Mouse (Mus musculus) forebrain, embryonic 15.5 days (tissue): ENCODE results near the gene Lce3f. TPM values are rescaled to one million over a fixed set of nuclear protein-coding genes. Genes with fewer than 3 reads are reported as not detected.

Experiments
- ATAC-seq: fragments of 200-750 bp; cut with Nextera tagmentation; replicated peaks from 2 replicates; pipeline ENCODE4 v1.8.0; 2017; ENCODE audit warnings: mild to moderate bottlenecking, moderate TSS enrichment, moderate library complexity
- H3K27ac ChIP-seq: fragments of 300-500 bp; sonication (generic); replicated peaks from 2 replicates; pipeline ENCODE4 v1.5.1; 2015; ENCODE audit warnings: mild to moderate bottlenecking, inconsistent platforms
- H3K27me3 ChIP-seq: fragments of 300-500 bp; sonication (generic); 2 replicates; pipeline ENCODE4 v1.6.1; 2015; ENCODE audit warnings: inconsistent platforms
- H3K36me3 ChIP-seq: fragments of 300-500 bp; sonication (generic); 2 replicates; pipeline ENCODE4 v1.6.1; 2015; ENCODE audit warnings: mild to moderate bottlenecking, inconsistent platforms
- H3K4me1 ChIP-seq: fragments of 300-500 bp; sonication (generic); 2 replicates; pipeline ENCODE4 v1.6.1; 2015; ENCODE audit warnings: inconsistent platforms
- H3K4me2 ChIP-seq: fragments of 300-500 bp; sonication (generic); replicated peaks from 2 replicates; pipeline ENCODE4 v1.6.1; 2015; ENCODE audit warnings: mild to moderate bottlenecking, inconsistent platforms
- H3K4me3 ChIP-seq: fragments of 300-500 bp; sonication (generic); 2 replicates; pipeline ENCODE4 v1.5.1; 2015; ENCODE audit warnings: mild to moderate bottlenecking, inconsistent platforms
- H3K9ac ChIP-seq: fragments of 300-500 bp; sonication (generic); replicated peaks from 2 replicates; pipeline ENCODE4 v1.6.1; 2015; ENCODE audit warnings: mild to moderate bottlenecking, inconsistent platforms
- H3K9me3 ChIP-seq: fragments of 300-500 bp; sonication (generic); 2 replicates; pipeline ENCODE4 v1.6.1; 2016; ENCODE audit warnings: inconsistent platforms
- WGBS: fragments of 180-500 bp; shearing (Covaris S2); methylation state at CpG from one replicate; pipeline ENCODE4 v1.1.7; 2015; ENCODE audit warnings: mixed read lengths; 5-methylcytosine and 5-hydroxymethylcytosine counted together
- polyA plus RNA-seq: library from polyadenylated mRNA; unstranded; fragments of >200 nt; fragmentation: Nextera tagmentation; extraction: Ambion mirVana; gene quantifications from 2 replicates; pipeline ENCODE4 v1.2.1, GENCODE M21; 2015

Lce3f gene
- not detected in 2 replicates for polyA plus RNA-seq

- Histone ChIP-seq H3K4me2 (no peak within 1 kb of the TSS), H3K4me3 (no peak within 1 kb of the TSS), H3K27ac (no peak within 1 kb of the TSS), H3K9ac (no peak within 1 kb of the TSS), H3K9me3 (no peaks in the 10 kb centered on the region), H3K27me3 (no peaks in the 10 kb centered on the region), H3K36me3 (no peaks in the 10 kb centered on the region), H3K4me1 (no peaks in the 10 kb centered on the region)
- ATAC-seq: no peak
Observed at GRCm38 (mm10) chr3:92991926-92992325, at the start of gene Lce3f. TSS of gene Lce3f (plus strand) at chr3:92992226.

DNA sequence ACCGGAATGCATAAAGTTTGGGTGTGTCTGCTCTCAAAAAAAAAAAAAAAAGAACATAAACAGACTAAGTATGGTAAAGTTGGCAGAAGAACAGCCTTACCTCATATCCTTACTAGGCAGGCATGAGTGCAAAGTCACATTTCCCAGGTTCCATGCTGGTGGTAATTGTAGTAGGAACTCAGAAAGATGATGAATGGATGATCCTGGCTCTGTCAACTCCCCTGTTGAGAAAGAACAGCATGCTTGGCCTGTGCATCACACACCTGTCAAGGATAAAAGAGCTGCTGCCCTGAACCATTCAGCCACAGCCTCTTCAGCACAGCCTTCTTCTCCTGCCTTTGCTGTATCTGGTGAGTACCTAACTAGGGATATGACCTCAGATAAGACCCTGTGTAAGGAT lies 47.8 kb upstream of the Lce3f start, which contains the start of gene Lce3c:
Lce3c (plus strand) TSS at position 301 of the 400 bp plus-strand sequence.
- no peak for ATAC-seq
- WGBS: 88% methylated on average over 1 of the region's 1 CpGs
- Histone ChIP-seq H3K9ac (no peak within 1 kb of the TSS), H3K4me2 (no peak within 1 kb of the TSS), H3K36me3 (no peaks in the 10 kb centered on the region), H3K4me3 (no peak within 1 kb of the TSS), H3K4me1 (no peaks in the 10 kb centered on the region), H3K27ac (no peak within 1 kb of the TSS), H3K27me3 (no peaks in the 10 kb centered on the region), H3K9me3 (no peaks in the 10 kb centered on the region)

DNA sequence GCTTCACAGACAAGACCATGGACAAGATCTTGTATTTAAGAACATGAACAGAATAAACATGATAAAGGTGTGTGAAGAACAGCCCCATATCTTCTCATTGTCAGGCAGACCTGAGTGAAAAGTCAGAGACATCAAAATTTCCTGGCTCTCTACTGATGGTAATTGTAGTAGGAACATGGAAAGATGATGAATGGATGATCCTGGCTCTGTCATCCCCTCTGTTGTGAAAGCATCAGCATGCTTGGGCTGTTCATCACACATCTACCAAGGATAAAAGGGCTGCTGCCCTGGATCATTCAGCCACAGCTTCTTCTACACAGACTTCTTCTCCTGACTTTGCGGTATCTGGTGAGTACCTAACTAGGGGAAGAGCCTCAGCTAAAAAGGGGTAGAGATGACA lies 34.9 kb upstream of the Lce3f start, which contains the start of gene Lce3d:
Lce3d (plus strand) TSS at position 301 of the 400 bp plus-strand sequence.
- no peaks in the 10 kb centered on the region for H3K4me1 ChIP-seq
- H3K9ac ChIP-seq: no peak within 1 kb of the TSS
- H3K27me3 ChIP-seq: no peaks in the 10 kb centered on the region
- no peak within 1 kb of the TSS for H3K4me3 ChIP-seq
- no peak within 1 kb of the TSS for H3K27ac ChIP-seq
- no peaks in the 10 kb centered on the region for H3K36me3 ChIP-seq
- 96% methylated on average over 1 of the region's 1 CpGs for WGBS
- H3K9me3 ChIP-seq: no peaks in the 10 kb centered on the region
- no peak for ATAC-seq
- no peak within 1 kb of the TSS for H3K4me2 ChIP-seq

GRCm38 (mm10) chr3:92966761-92967160 lies 25.3 kb upstream of the Lce3f start, which contains the start of gene Lce3e:
TSS of gene Lce3e (plus strand) at chr3:92967061.
- no peak within 1 kb of the TSS for H3K9ac ChIP-seq
- ATAC-seq: no peak
- no peak within 1 kb of the TSS for H3K4me3 ChIP-seq
- no peak within 1 kb of the TSS for H3K4me2 ChIP-seq
- no peaks in the 10 kb centered on the region for H3K4me1 ChIP-seq
- no peaks in the 10 kb centered on the region for H3K27me3 ChIP-seq
- WGBS: 94% methylated on average over 2 of the region's 2 CpGs
- no peak within 1 kb of the TSS for H3K27ac ChIP-seq
- H3K36me3 ChIP-seq: no peaks in the 10 kb centered on the region
- no peaks in the 10 kb centered on the region for H3K9me3 ChIP-seq

DNA sequence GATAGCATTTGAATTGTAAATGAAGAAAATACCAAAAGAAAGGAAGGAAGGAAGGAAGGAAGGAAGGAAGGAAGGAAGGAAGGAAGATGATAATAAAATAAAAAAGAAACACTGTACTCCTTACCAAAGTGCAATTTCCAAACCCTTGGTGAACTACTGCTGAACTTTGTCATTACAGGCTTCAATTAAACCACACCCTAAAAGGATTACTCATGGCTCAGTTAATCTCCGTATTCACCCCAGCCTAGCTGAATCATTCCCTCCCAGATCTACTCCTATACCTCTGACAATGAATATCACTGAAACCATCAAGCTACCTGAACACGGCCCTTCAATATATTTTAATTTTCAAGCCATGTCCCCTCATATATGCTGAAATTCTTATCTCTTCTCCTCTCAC lies 13.5 kb upstream of the Lce3f start:
- H3K4me2 ChIP-seq: no peak overlapping the region
- ATAC-seq: no peak
- H3K27ac ChIP-seq: no peak overlapping the region
- H3K4me3 ChIP-seq: no peak overlapping the region
- H3K27me3 ChIP-seq: no peaks in the 10 kb centered on the region
- H3K9ac ChIP-seq: no peak overlapping the region
- H3K4me1 ChIP-seq: no peaks in the 10 kb centered on the region
- 75% methylated on average over 2 of the region's 2 CpGs for WGBS
- H3K36me3 ChIP-seq: no peaks in the 10 kb centered on the region
- no peaks in the 10 kb centered on the region for H3K9me3 ChIP-seq

DNA sequence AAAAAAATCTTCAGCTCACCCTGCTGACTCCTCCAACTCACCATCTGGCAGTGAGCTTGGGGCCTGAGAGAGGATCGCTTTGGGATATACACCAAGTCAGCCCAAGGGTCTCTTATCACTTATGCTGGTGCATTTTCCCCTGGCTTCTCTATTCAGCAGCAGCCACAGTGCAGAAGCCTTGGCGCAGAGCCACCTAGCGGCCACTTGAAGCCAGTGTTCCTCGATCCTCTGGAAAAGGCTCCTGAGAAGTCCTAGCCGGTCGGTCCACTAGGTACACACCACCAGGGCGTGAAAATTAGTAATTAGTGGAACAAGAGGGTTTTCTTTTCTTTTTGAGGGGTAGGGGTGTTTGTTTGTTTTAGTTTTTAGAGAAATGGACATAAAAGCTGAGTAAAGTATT lies 6.7 kb downstream of the Lce3f start:
- Histone ChIP-seq H3K36me3 (no peaks in the 10 kb centered on the region), H3K4me3 (no peak overlapping the region), H3K9ac (no peak overlapping the region), H3K27me3 (no peaks in the 10 kb centered on the region), H3K4me1 (peaks cover 2% of the 10 kb centered on the region; the same call in 1 of the 2 replicates), H3K4me2 (no peak overlapping the region), H3K9me3 (no peaks in the 10 kb centered on the region), H3K27ac (no peak overlapping the region)
- ATAC-seq: peak; percentile 94
- WGBS: 4% methylated on average over 7 of the region's 7 CpGs

DNA sequence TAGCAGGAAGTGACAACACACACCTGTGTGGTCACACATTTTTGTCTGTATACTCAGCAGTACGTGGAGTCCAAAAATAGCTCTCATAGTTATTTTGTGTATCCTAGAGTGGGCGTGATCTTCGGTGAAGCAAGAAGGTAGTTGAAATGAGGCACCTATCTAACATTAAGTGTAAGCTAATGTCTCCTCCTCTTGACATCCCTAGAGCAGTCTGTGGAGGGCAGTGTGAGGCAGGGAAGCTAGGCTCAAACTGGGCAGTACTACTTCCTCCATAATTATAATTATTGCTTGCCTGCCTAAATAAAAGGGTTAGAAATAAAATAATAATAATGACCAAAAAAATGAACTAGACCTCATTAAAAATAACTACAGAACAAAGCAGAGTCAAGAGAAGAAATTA lies 8.6 kb downstream of the Lce3f start:
- Histone ChIP-seq H3K9ac (no peak overlapping the region), H3K27ac (no peak overlapping the region), H3K4me1 (peaks cover 2% of the 10 kb centered on the region; the same call in 1 of the 2 replicates), H3K36me3 (no peaks in the 10 kb centered on the region), H3K9me3 (no peaks in the 10 kb centered on the region), H3K4me3 (no peak overlapping the region), H3K27me3 (no peaks in the 10 kb centered on the region), H3K4me2 (no peak overlapping the region)
- ATAC-seq: no peak
- 82% methylated on average over 3 of the region's 3 CpGs for WGBS

DNA sequence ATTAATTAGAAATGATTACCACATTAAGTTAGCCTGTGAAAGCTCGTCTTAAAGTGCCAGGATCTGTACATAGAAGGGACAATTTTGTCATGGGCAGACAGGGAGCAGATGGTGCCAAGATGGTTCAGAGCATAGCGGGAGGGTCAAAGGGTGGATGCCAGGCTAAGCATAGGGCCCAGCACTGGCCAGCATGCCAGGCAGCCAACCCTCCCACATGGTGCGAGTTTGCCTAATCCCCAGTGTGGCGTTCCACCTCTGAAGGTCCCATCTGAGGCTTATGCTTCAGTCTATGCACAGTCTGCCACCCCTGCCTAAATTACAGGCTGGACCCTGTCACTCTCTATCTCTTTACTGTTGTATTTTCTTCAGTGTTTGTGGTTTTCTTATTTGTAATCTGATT lies 10.8 kb downstream of the Lce3f start:
- no peak overlapping the region for H3K9ac ChIP-seq
- H3K4me1 ChIP-seq: peaks cover 2% of the 10 kb centered on the region; the same call in 1 of the 2 replicates
- peak; percentile 70; the same call in 1 of the 2 replicates for ATAC-seq
- H3K4me2 ChIP-seq: no peak overlapping the region
- WGBS: 38% methylated on average over 4 of the region's 4 CpGs
- H3K36me3 ChIP-seq: no peaks in the 10 kb centered on the region
- H3K27ac ChIP-seq: no peak overlapping the region
- H3K9me3 ChIP-seq: no peaks in the 10 kb centered on the region
- H3K4me3 ChIP-seq: no peak overlapping the region
- H3K27me3 ChIP-seq: no peaks in the 10 kb centered on the region

DNA sequence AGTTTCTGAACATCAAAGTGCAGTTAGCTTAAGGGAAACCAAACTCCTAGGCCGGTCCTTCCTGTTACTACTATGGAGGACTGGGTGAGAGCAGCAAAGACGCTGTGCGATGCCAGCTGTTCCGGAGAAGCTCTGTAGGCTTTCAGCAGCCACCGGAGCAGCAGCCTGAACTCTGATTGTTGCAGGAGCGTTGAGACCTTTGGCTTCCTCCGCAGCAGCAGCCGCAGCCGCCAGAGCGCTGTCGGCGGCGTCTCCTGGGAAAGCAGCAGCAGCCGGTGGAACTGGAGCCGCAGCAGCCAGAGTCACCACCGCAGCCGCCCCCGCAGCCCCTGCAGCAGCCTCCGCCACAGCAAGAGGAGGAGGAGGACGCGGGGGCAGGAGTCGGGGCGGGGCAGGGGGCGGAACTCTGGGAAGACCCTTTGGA lies 22.4 kb downstream of the Lce3f start:
- Histone ChIP-seq H3K4me1 (peaks cover 12% of the 10 kb centered on the region; the same call in 1 of the 2 replicates), H3K4me2 (peak overlapping the region; percentile 90), H3K36me3 (no peaks in the 10 kb centered on the region), H3K27me3 (no peaks in the 10 kb centered on the region), H3K27ac (peak overlapping the region; percentile 21; the same call in 1 of the 2 replicates), H3K9ac (peak overlapping the region; percentile 51), H3K4me3 (peak overlapping the region; percentile 49), H3K9me3 (no peaks in the 10 kb centered on the region)
- WGBS: 0% methylated on average over 24 of the region's 24 CpGs
- peak; percentile 88 for ATAC-seq

DNA sequence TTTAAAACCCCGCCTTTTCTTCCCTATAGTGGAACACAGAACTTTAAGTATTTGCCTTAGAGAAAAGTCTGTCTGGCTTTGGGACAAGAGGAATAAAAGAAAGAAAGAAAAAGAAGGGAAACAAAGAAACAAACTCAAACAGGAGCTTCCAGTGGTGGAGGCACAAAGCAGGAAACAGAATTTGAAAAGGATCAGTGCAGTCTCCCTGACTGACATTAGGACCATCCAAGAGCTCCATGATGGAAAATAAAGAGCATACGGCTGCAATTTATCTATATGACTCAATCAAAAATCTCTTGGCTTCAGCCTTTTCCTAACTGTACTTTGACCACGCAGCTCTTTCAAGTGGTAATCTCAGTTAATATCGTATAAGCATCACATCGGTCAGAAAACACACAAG lies 22.8 kb downstream of the Lce3f start:
- no peaks in the 10 kb centered on the region for H3K36me3 ChIP-seq
- H3K4me1 ChIP-seq: peaks cover 12% of the 10 kb centered on the region; the same call in 1 of the 2 replicates
- no peak overlapping the region for H3K27ac ChIP-seq
- peak overlapping the region; percentile 90 for H3K4me2 ChIP-seq
- H3K27me3 ChIP-seq: no peaks in the 10 kb centered on the region
- no peak; the same call in none of the 2 replicates for ATAC-seq
- 18% methylated on average over 5 of the region's 5 CpGs for WGBS
- H3K9me3 ChIP-seq: no peaks in the 10 kb centered on the region
- H3K9ac ChIP-seq: peak overlapping the region; percentile 51
- H3K4me3 ChIP-seq: peak overlapping the region; percentile 49

GRCm38 (mm10) chr3:93015460-93016104 lies 23.6 kb downstream of the Lce3f start, which contains the start of gene Crct1:
TSS of gene Crct1 (minus strand) at chr3:93015687.
- H3K4me2 ChIP-seq: peak within 1 kb of the TSS; percentile 90
- H3K9ac ChIP-seq: peak within 1 kb of the TSS; percentile 51
- H3K27me3 ChIP-seq: no peaks in the 10 kb centered on the region
- peaks cover 12% of the 10 kb centered on the region; the same call in 1 of the 2 replicates for H3K4me1 ChIP-seq
- H3K36me3 ChIP-seq: no peaks in the 10 kb centered on the region
- no peaks in the 10 kb centered on the region for H3K9me3 ChIP-seq
- peak; percentile 57 for ATAC-seq
- WGBS: 62% methylated on average over 4 of the region's 4 CpGs
- H3K4me3 ChIP-seq: peak within 1 kb of the TSS; percentile 49
- peak within 1 kb of the TSS; percentile 21; the same call in 1 of the 2 replicates for H3K27ac ChIP-seq

DNA sequence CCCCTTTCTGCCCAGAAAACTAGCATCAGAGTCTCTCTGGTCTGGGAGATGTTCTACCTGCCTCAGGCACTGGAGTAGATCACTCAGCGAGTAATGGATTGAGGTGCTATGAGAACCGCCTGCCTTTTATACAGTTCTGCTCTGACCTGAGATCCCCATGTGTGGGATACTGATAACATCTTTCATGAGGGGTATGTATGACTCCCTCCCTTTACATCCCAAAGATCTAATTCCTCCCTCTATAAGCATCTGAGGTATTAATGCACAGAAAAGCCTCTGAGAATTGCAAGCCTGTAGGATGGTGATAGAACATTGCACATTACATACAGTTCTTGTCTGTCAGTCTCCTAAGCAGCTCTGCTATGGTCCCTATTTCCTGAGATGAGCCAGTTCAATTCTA lies 26.9 kb downstream of the Lce3f start, which contains the start of gene Lce1m:
Lce1m (minus strand) TSS at position 101 of the 400 bp plus-strand sequence.
- no peak within 1 kb of the TSS for H3K9ac ChIP-seq
- 94% methylated on average over 2 of the region's 2 CpGs for WGBS
- peaks cover 12% of the 10 kb centered on the region; the same call in 1 of the 2 replicates for H3K4me1 ChIP-seq
- no peaks in the 10 kb centered on the region for H3K9me3 ChIP-seq
- H3K27ac ChIP-seq: no peak within 1 kb of the TSS
- H3K4me2 ChIP-seq: no peak within 1 kb of the TSS
- H3K27me3 ChIP-seq: no peaks in the 10 kb centered on the region
- no peak within 1 kb of the TSS for H3K4me3 ChIP-seq
- no peak for ATAC-seq
- H3K36me3 ChIP-seq: no peaks in the 10 kb centered on the region
